Mouse (Mus musculus) CD4-positive naive resting alpha-beta T cell, adult 57 days (primary cell): ENCODE data around the gene Gli1. TPM values are rescaled to one million over a fixed set of nuclear protein-coding genes. Genes with fewer than 3 reads are reported as not detected.

Experiments
- total RNA-seq: library from RNA; stranded (reverse); gene quantifications from one replicate; pipeline ENCODE4 v1.2.4, GENCODE M21; 2023

Gli1 gene
- not detected for total RNA-seq

GRCm38 (mm10) chr10:127341891-127342639, at the start of gene Gli1:
Gene Gli1 (minus strand): TSS chr10:127341974.

GRCm38 (mm10) chr10:127380251-127380691, 38.5 kb upstream of the Gli1 start, which contains the start of gene R3hdm2:
Gene R3hdm2 (plus strand): TSS chr10:127380327.

GRCm38 (mm10) chr10:127369834-127370820, 28.4 kb upstream of the Gli1 start, which contains the start of gene Inhbc:
Gene Inhbc (minus strand): TSS chr10:127370431.

GRCm38 (mm10) chr10:127353909-127354895, 12.4 kb upstream of the Gli1 start, which contains the start of gene Inhbe:
Gene Inhbe (minus strand): TSS chr10:127354411.

GRCm38 (mm10) chr10:127321621-127322020, 20.2 kb downstream of the Gli1 start, which contains the start of gene Arhgap9:
Gene Arhgap9 (plus strand): TSS chr10:127321964.

GRCm38 (mm10) chr10:127311476-127312355, 30.1 kb downstream of the Gli1 start, which contains the start of gene Mars:
Gene Mars (minus strand): TSS chr10:127311786.

GRCm38 (mm10) chr10:127288800-127289572, 52.8 kb downstream of the Gli1 start, which contains the start of gene Mbd6:
Gene Mbd6 (minus strand): TSS chr10:127289018.

Other genes with a start within 250 kb of the Gli1 start
- 87.9 TPM for gene Os9, start 220.8 kb downstream of the Gli1 start, total RNA-seq
- 652 TPM for gene B4galnt1, start 176.7 kb downstream of the Gli1 start, total RNA-seq
- 1.8 TPM for gene Slc26a10, start 161.3 kb downstream of the Gli1 start, total RNA-seq
- 2.2 TPM for gene Arhgef25, start 151.9 kb downstream of the Gli1 start, total RNA-seq
- 65.3 TPM for gene Dtx3, start 146.2 kb downstream of the Gli1 start, total RNA-seq
- 40.5 TPM for gene Pip4k2c, start 130.4 kb downstream of the Gli1 start, total RNA-seq
- gene Kif5a, start 78.6 kb downstream of the Gli1 start, total RNA-seq: 0.44 TPM
- gene Dctn2, start 75.6 kb downstream of the Gli1 start, total RNA-seq: 104 TPM
- 106 TPM for gene Mbd6, start 53.0 kb downstream of the Gli1 start, total RNA-seq
- gene Mars, start 30.2 kb downstream of the Gli1 start, total RNA-seq: 51.3 TPM
- gene Arhgap9, start 20.0 kb downstream of the Gli1 start, total RNA-seq: 300 TPM
- not detected for gene Inhbe, start 12.4 kb upstream of the Gli1 start, total RNA-seq
- gene Inhbc, start 28.5 kb upstream of the Gli1 start, total RNA-seq: not detected
- gene R3hdm2, start 38.4 kb upstream of the Gli1 start, total RNA-seq: 103 TPM
- gene Stac3, start 159.7 kb upstream of the Gli1 start, total RNA-seq: 6.2 TPM
- not detected for gene Ndufa4l2, start 173.0 kb upstream of the Gli1 start, total RNA-seq
- 70.1 TPM for gene Shmt2, start 180.5 kb upstream of the Gli1 start, total RNA-seq
- not detected for gene Nxph4, start 192.6 kb upstream of the Gli1 start, total RNA-seq